Mouse (Mus musculus) C2C12 (cell line): ENCODE data around the gene Gpc6. TPM values are rescaled to one million over a fixed set of nuclear protein-coding genes. Genes with fewer than 3 reads are reported as not detected.
A peak's percentile ranks its signal among the peaks of the same experiment; 100 is the strongest.

Experiments used
- H3K27me3 ChIP-seq: one replicate; pipeline ENCODE4 v1.6.1; 2011; ENCODE audit not compliant: control insufficient read depth, insufficient read depth, insufficient read length
- H3K36me3 ChIP-seq: one replicate; pipeline ENCODE4 v1.6.1; 2011; ENCODE audit not compliant: control insufficient read depth, insufficient read depth
- H3K4me3 ChIP-seq: one replicate; pipeline ENCODE4 v1.5.1; 2011; ENCODE audit warnings: mild to moderate bottlenecking, control low read depth; ENCODE audit not compliant: poor library complexity, insufficient read depth, severe bottlenecking
- H3K79me2 ChIP-seq: one replicate; pipeline ENCODE4 v1.6.1; 2011; ENCODE audit not compliant: control insufficient read depth, insufficient read depth
- H3K79me3 ChIP-seq: one replicate; pipeline ENCODE4 v1.6.1; 2011; ENCODE audit warnings: low read depth, control low read depth
- H3ac ChIP-seq: one replicate; pipeline ENCODE3; 2011; ENCODE audit warnings: low read depth; ENCODE audit not compliant: control insufficient read depth, insufficient read length
- CEBPB ChIP-seq: IDR thresholded peaks from one replicate; pipeline ENCODE4 v1.6.1; 2011; ENCODE audit warnings: low read depth, mild to moderate bottlenecking, control low read depth, moderate library complexity
- CTCF ChIP-seq: IDR thresholded peaks from one replicate; pipeline ENCODE4 v1.5.1; 2011; ENCODE audit not compliant: control insufficient read depth, insufficient read depth, insufficient read length
- FOSL1 ChIP-seq: IDR thresholded peaks from one replicate; pipeline ENCODE4 v1.8.0; 2011; ENCODE audit warnings: mild to moderate bottlenecking, low read length; ENCODE audit not compliant: poor library complexity, insufficient read depth, severe bottlenecking
- MAX ChIP-seq: IDR thresholded peaks from one replicate; pipeline ENCODE4 v1.6.1; 2011; ENCODE audit warnings: mild to moderate bottlenecking, control low read depth
- MYOD1 ChIP-seq: IDR thresholded peaks from one replicate; pipeline ENCODE4 v1.6.1; 2011; ENCODE audit warnings: low read depth; ENCODE audit not compliant: control insufficient read depth, insufficient read length
- MYOG ChIP-seq: IDR thresholded peaks from one replicate; pipeline ENCODE4 v1.6.1; 2011; ENCODE audit not compliant: control insufficient read depth, insufficient read length; ENCODE audit errors: extremely low read depth
- USF1 ChIP-seq: IDR thresholded peaks from one replicate; pipeline ENCODE4 v1.6.1; 2011; ENCODE audit warnings: low read depth, mild to moderate bottlenecking, control low read depth, moderate library complexity
- polyA plus RNA-seq: library from polyadenylated mRNA; unstranded; fragments of >200 nt; fragmentation: generic; extraction: Trizol; gene quantifications from one replicate; pipeline ENCODE4 v1.2.1, GENCODE M21; 2012; ENCODE audit warnings: missing spikeins

Gene Gpc6
- polyA plus RNA-seq, 1 experiment, result 9.6 TPM

- no peak overlapping the region for H3ac ChIP-seq
- no peaks in the 10 kb centered on the region for H3K79me3 ChIP-seq
- H3K79me2 ChIP-seq, result no peaks in the 10 kb centered on the region
- H3K4me3 ChIP-seq, result no peak overlapping the region
- no peaks in the 10 kb centered on the region for H3K36me3 ChIP-seq
- H3K27me3 ChIP-seq, result no peaks in the 10 kb centered on the region
- no peak for TF ChIP-seq USF1
Observed at GRCm38 (mm10) chr14:117891426-117891825, 966.3 kb downstream of the Gpc6 start.

DNA sequence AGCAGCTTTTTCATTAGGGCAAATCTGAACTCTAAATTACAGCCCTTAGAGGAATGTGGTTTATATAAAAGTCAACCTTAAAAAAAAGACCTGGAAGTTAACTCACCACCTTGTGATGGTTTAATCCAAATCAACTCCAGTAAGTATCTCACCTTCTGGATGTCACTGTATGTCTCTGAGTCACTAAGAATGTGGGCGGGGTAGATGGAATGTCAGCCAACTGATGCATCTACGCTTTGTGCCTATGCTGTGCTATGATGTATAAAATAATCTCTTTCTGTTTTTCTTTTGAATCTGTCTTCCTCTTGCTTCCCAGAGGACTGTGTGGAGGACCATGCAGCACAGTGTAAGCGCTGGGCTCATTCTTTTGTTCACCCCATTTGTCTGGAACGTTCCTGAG, 966.9 kb downstream of the Gpc6 start:
- H3K4me3 ChIP-seq, result no peak overlapping the region
- no peak overlapping the region for H3ac ChIP-seq
- no peaks in the 10 kb centered on the region for H3K36me3 ChIP-seq
- no peaks in the 10 kb centered on the region for H3K79me3 ChIP-seq
- no peaks in the 10 kb centered on the region for H3K27me3 ChIP-seq
- H3K79me2 ChIP-seq, result no peaks in the 10 kb centered on the region
- TF ChIP-seq MYOD1 (no peak), CTCF (no peak), MYOG (no peak), FOSL1 (no peak), CEBPB (no peak), USF1 (no peak), MAX (no peak)

DNA sequence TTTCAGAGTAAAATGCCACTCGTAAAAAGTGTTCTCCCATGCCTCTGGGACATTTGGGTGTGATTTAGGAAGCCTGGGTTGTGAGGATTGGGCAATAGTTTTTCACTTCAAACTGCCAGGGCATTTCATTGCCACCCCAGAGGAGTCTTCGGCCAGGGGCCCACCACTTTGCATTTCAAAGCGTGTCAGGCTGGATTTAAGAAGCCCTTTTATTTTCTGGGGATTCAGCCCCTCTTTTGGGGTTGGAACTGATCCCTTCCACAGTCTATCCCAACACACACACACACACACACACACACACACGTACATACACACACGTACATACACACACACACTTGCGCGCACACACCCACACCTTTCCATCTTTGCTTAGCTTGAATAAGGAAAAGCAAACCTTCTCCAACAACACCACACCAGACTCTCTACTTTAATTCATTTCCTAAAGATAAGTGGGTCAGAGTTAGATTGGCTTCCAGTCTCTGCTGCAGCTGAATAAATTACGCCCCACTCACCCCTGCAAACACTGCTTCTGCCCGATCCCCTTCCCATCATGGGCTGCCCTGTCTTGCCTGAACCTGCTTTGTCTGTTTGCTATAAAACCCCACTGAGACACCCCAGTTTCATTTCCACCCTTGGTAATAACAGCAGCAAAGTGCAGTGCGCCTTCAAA, 969.9 kb downstream of the Gpc6 start:
- Histone ChIP-seq H3K79me2 (no peaks in the 10 kb centered on the region), H3K36me3 (no peaks in the 10 kb centered on the region), H3ac (no peak overlapping the region), H3K4me3 (no peak overlapping the region), H3K79me3 (no peaks in the 10 kb centered on the region), H3K27me3 (no peaks in the 10 kb centered on the region)
- no peak for TF ChIP-seq USF1
- TF ChIP-seq MAX, result no peak
- TF ChIP-seq MYOG, result no peak
- TF ChIP-seq CEBPB, result no peak
- TF ChIP-seq FOSL1, result no peak

DNA sequence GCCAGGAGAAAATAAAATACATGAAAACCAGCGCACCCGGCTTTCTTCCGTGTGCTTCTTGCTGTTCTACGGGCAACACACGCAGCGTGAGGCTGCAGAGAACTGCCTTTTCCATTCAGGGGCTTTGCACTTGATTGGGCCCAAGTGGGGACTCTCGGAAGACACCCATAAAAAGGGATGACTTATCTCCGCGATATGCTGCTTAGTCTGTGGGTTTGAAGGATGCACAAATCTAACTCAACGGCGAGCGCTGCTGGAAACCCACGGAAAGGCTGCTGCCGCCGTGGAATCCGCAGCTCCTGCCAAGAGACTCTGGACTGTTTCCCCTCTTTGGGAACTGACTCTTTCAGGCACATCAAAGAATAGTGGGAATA, 970.4 kb downstream of the Gpc6 start:
- H3K4me3 ChIP-seq, result no peak overlapping the region
- TF ChIP-seq MAX (no peak), MYOG (no peak), CEBPB (no peak), CTCF (no peak)
- no peak overlapping the region for H3ac ChIP-seq
- H3K79me2 ChIP-seq, result no peaks in the 10 kb centered on the region
- no peaks in the 10 kb centered on the region for H3K36me3 ChIP-seq
- no peaks in the 10 kb centered on the region for H3K79me3 ChIP-seq
- H3K27me3 ChIP-seq, result no peaks in the 10 kb centered on the region

GRCm38 (mm10) chr14:117904300-117904699, 979.2 kb downstream of the Gpc6 start:
- no peak overlapping the region for H3ac ChIP-seq
- no peaks in the 10 kb centered on the region for H3K36me3 ChIP-seq
- no peaks in the 10 kb centered on the region for H3K79me3 ChIP-seq
- TF ChIP-seq FOSL1, result no peak
- no peak for TF ChIP-seq MAX
- no peak for TF ChIP-seq CTCF
- TF ChIP-seq USF1, result peak; percentile 68
- no peak overlapping the region for H3K4me3 ChIP-seq
- H3K27me3 ChIP-seq, result no peaks in the 10 kb centered on the region
- H3K79me2 ChIP-seq, result no peaks in the 10 kb centered on the region

GRCm38 (mm10) chr14:117905701-117906100, 980.6 kb downstream of the Gpc6 start:
- Histone ChIP-seq H3K79me3 (no peaks in the 10 kb centered on the region), H3K36me3 (no peaks in the 10 kb centered on the region), H3K79me2 (no peaks in the 10 kb centered on the region), H3K4me3 (no peak overlapping the region), H3ac (no peak overlapping the region), H3K27me3 (no peaks in the 10 kb centered on the region)
- TF ChIP-seq CTCF (no peak), MYOD1 (no peak), FOSL1 (no peak), MAX (no peak), MYOG (no peak), USF1 (no peak), CEBPB (no peak)
